Mouse (Mus musculus) G1E (cell line): ENCODE results near the gene Magi3.

Experiments
- CTCF ChIP-seq: IDR thresholded peaks from 2 replicates; pipeline ENCODE4 v1.5.1; 2012; ENCODE audit warnings: low read depth, low read length, inconsistent platforms, mixed read lengths
- POLR2AphosphoS5 ChIP-seq: IDR thresholded peaks from 2 replicates; pipeline ENCODE4 v1.6.1; 2012; ENCODE audit warnings: low read depth, low read length, inconsistent platforms; ENCODE audit not compliant: insufficient replicate concordance
- TAL1 ChIP-seq: conservative IDR thresholded peaks from 2 replicates; pipeline ENCODE4 v1.6.1; 2012; ENCODE audit warnings: low read depth, low read length, inconsistent platforms, mixed read lengths

- TF ChIP-seq CTCF = no peak
- no peak for TF ChIP-seq POLR2AphosphoS5
- no peak for TF ChIP-seq TAL1
Measured at GRCm38 (mm10) chr3:103968701-103969100, 251.5 kb downstream of the Magi3 start.
